Mouse (Mus musculus) urinary bladder, adult 18-20 months (tissue): Measurements from ENCODE around the gene Secisbp2.
"Not testable (repeated sequence)": the region's sequence is repeated elsewhere in the genome, so short reads cannot be mapped to it uniquely, and the experiment has no call there.

ENCODE experiments used
- DNase-seq, 2 experiments: peaks; one replicate each; pipeline ENCODE4 v3.0.0; 2022; ENCODE audit warnings: low spot score in 2 of 2, mixed read lengths in 2 of 2

The Secisbp2 gene

DNA sequence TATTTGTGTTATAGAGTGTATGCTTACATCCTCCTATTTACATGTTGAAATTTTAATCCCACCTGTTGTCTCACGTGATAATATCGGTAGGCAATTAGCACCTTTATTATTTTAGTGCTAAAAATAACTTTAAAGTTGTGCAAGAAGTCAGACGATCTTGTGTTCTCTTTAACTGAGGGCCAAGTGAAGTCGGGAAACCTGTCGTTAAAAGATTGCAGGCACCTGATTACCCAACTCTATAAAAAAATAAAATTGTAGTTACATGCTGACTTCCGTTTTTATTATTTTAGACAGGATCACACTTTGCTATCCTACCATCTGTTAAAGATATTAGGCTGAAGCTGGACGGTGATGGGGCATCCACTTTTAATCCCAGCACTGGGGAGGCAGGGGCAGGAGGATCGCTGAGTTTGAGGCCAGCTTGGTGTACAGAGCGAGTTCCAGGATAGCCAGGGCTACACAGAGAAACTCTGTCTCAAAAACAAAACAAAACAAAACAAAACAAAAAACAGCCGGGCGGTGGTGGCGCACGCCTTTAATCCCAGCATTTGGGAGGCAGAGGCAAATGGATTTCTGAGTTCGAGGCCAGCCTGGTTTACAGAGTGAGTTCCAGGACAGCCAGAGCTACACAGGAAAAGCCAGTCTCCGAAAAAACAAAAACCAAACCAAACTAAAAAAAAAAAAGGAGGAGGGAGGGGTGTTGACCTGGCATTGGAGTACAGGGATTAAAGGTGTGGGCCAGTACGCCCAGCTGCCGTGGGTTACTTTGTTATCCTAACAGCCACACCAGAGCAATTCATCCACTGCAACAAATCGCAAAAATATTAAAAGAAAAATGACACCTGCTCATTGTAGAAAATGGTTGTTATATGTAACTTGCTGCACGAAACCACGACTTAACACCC, 7.3 kb upstream of the Secisbp2 start:
- DNase-seq = no peak

DNA sequence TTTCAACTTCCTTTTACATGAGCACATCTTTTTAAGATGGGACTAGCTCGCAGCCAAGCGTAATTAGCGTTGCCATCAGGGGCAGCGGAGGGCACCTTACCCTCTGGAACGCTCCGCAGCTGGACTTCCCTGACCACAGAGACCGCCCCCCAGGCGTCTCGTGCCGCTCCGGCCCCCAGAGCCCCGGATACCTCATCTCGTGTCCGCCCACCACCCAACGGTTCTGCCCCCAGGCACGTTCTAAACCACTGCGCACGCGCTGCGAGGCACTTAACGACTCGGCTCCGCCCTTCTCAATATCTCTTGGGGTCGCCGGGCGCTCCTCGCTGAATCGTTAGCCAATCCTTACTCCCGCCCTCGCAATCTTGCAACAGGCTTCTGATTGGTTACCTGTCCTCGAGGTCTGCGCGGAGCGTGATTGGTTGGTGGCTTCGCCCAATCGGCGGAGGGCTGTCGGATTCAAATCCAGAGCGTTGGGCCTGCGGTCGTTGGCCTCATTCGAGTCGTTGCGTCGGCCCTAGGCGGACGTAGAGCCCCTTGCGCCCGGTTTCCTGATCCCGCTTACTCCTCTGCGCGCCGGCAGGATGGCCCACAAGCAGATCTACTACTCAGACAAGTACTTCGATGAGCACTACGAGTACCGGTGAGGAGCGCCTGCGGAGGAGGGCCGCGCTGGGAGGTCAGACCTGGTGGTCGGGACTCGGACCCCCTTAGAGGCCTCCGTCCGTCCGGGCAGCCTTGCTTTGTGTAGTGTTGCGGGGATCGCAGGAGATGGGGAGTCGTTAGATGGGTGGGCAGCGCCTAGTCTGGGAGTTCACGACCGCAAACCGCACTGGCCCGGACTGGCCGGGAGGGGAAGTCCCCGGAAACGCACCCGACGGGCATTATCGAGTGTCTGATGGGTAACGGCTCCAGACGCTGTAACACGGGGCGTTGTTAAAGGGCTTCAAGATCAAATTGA, 6.4 kb upstream of the Secisbp2 start, which contains the start of gene Cks2:
Cks2 (plus strand) TSS at position 404 of the 961 bp plus-strand sequence.
- DNase-seq = peak; percentile 92 to 95

DNA sequence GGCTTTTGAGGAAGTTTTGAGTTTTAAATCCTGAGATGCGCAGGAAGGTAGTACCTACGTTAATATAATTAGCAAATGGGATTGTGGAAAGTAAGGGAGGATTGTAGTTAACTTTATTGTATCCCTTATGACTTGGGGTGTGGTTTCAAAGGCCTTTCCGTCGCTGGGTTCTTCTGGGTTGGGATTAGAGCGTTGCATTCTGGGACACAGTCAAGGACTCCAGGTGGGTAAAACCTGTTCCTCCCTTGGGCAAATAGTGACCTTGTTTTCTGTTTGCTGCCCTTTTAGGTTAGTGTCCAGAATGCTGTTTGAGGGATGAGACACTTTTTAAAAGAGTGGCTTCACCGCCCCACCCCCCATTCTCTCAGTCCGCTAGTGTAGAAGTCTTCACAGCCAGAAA, 5.6 kb upstream of the Secisbp2 start:
- no peak for DNase-seq

DNA sequence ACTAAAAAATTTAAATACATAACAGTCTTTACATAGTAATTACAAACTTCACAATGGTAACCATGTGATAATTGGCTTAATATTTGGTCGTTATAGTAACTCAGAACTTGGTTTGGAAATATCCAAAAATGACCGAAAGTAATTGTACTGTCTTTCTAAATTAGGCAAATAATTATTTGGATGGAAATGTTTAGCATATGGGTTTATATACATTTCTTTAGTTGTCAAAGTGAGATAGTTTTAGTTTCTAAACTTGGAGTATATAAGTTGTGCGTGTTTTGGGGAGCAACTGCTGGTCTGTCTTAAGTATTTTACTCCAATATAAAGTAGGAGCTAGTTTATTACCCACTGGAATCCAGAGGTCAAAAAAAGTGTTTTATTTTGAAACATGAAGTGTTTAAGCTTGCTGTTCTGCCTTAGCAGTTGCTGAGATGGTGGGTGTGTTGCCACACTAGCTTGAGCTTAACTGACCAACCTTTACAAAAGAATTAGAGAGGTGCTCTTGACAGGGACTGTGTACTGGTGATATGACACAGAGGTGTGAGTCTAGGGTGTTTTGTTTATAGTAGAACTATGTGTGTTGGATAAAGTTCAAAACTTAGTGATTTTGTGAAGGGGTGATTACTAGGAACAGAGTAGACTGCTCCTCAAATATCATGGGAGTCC, 5.0 kb upstream of the Secisbp2 start:
- DNase-seq = no peak

DNA sequence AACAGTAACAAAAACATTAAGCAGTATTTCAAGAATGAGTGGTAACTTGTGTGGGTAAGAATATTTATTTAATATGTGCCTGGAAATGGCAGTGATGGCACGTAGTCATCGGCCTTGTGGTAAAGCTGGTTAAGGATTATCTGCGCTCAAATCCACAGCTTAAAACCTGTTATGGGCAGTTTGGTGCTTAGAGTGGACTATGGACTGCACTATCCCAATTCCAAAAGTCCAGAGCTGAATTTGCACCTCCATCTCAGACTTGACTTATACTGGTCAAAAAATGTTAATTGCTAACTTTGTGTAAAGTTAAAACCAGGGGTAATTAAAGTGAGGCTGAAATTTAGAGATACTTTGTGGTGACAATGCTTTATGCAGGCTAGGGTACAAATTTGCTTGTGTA, 3.7 kb upstream of the Secisbp2 start:
- DNase-seq = no peak

DNA sequence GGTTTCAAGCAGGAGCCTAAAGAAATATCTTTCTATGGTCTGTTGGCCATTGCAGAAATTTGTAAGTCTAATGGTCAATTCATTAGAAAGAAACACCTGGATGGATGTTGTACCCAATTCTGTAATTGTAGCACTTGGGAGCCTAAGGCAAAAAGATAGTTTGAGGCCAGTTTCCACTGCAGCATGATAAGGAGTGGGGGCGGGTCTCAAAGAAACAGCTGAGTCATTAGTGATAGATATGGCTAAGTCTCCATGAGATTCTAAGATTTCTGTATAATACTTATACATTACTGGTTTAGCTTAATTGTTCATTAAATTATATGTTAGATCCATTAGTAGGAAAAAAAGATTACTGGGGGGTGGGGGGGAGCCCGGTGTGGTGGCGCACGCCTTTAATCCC, 3.3 kb upstream of the Secisbp2 start:
- no peak for DNase-seq

DNA sequence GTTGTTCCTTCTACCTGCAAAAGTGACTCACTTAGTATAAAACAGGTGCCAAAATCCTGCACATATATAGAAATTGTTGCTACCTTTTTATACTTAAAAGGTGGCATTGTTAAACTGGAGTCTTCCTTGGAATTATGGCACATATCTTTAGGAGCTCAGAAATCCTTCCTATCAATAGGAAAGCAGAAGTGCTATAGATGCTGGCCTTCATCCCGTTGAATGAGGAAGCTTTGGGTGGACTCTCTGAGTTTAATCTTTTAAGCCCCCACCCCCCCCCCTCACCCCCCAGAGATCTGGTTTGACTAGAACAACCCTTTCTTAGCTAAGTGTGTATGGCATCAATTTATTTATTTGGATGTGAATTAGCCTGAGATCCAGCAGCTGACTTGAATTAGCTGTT, 1.8 kb upstream of the Secisbp2 start:
- no peak for DNase-seq

DNA sequence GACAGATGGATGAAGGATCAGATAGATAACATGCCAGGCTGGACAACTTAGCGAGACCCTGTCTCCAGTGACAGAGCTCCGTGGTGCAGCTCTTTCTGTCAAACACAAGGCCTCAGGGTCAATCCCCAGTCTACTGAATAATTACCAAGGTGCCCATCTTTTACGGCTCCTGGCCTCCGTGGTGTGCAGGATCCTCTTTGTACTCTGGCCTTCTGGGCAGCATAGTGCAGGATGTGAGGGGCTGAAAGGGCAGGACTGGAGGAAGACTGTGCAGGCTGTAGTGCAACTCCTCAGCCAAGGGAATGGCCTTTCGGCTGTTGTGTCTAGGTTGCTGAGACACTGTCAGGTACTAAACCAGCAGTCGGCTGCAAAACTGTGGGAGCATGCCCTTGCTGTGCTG, 1.7 kb downstream of the Secisbp2 start:
- DNase-seq = no peak

DNA sequence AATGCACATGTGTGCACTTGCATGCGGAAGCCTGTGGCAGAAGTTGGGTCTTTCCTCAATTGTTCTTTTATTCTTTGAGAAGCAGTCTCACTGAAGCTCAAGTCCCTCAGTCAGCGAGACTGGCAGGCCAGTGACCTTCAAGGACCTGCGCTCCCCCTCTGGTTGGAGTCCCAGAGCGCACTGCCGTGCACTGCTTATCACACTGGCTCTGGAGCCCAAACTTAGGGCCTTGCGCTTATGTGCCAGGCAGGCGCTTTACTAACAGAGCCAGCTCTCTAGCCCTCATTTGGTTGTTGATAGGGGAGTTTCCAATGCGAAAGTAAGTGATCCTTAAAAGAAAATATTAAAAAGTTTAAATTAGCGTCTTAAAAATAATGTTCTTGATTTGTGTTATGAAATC, 2.5 kb downstream of the Secisbp2 start:
- no peak for DNase-seq

DNA sequence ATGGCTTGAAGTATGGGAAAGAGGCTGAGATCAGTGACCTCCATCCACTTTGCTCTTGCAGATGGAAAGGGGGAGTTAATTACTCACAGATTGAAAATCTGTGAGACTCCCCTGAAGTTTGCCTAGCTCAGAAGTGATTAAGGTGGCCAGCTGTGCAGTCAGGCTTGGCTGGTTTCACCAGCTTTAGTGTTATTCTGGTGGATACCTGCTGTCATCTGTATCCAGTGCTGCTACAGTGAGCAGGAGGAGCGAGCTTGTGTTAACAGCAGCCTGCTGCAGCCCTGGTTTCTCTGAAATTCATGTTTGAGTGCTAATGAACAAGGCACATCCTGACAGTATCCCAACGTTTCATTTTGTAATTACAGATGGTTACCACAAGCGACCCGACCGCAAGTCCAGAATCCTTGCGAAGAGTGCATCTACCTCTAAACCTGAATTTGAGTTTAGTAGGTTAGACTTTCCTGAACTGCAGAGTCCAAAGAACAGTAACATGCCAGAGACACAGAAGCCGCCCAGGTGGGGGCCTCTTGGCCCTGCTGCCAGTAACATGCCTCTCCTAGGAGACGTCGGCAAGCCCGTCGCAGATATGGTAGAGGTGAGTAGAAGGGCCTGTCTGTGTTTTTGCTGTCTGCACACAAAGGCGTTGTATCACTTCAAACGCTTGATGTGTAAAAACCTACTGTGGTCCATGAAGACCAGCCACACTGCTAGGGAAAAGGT, 5.2 kb downstream of the Secisbp2 start:
- DNase-seq = no peak

DNA sequence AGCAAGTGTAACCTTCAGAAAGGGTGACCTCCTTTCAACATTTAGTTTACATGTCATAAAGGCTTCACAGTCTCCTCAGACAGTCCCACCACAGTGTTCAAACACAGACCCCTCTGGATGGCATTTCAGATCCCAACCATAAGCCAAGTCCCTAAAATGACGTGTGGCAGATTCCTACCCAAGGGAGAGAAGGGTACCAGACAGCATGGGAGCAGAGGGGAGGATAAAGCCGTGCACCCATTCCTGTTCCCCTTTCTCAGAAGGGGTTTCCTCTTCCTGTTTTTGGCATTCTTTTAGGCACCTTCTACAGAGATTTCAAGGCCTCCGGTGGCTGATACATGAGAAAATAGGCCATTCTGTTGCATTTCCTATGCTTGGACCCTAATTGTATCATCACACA, 6.6 kb downstream of the Secisbp2 start:
- DNase-seq = no peak

DNA sequence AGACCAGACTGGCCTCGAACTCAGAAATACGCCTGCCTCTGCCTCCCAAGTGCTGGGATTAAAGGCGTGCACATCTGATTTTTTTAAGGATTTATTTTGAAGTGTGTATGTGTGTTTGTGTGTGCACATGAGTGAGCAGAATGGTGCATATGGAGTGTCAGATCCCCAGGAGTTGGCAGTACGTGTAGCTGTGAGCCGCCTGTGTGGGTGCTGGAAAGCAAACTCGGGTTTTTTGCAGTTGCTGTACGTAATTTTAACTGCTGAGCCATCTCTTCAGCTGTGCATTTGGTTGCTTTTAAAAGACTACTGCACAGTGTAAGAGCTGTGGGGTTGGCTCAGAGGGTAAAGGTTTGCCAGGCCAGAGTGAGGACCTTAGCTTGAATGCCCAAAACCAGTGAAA, 8.1 kb downstream of the Secisbp2 start:
- DNase-seq = no peak

DNA sequence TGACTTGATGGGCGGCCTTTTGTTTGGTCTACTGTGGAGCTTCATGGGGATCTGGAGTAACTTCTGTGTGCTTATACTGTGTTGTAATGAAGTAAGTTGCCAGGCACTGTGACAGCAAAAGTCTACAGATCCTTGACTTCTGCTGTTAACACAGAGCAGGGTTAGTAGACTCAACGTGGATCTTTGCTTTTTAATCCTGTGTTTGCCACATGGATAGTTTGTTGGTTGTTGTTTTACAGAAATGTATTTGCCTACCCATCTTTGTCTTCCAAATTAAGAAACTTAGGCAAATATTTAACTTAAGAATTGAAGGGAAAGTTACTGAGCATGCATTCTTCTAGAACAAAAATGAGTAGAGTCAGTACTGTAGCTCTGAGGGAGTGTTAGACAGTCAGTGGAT, 12.1 kb downstream of the Secisbp2 start:
- no peak for DNase-seq

DNA sequence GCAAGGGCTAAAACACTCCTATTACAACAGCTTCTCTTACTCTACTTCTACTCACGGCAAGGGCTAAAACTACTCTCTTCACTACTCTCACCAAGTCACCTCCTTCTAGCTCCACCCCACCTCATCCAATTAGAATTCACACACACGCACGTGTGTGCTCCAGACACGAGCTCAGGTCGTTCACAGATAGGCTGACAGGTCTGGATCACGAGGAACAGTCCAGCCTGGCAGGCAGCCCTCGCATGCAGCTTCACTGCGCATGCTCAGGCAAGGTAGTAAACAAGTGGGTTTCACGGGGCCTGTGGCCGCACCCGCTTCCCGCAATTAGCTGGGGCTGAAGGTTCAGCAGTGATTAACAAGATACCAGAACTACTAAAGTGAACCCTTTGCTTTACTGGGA, 16.7 kb downstream of the Secisbp2 start:
- DNase-seq = not testable (repeated sequence)

DNA sequence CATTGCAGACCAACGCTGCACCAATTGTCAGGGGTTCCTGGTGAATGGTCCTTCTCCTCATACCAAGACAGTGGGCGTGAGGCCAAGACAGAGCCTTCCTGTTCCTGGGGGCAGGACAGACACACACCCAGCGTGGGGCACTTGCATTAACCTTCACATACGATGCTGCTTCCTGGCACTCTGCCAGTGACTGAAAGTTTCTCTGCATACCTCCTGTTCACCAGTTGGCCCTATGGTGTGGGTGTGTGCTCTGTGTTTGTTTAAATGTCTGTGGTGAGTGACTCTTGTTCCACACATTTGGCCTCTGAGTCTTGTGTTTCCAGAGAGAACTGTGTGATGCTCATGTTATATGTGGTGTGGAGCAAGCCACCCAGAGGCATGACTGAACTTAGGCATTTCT, 25.1 kb downstream of the Secisbp2 start:
- no peak for DNase-seq

DNA sequence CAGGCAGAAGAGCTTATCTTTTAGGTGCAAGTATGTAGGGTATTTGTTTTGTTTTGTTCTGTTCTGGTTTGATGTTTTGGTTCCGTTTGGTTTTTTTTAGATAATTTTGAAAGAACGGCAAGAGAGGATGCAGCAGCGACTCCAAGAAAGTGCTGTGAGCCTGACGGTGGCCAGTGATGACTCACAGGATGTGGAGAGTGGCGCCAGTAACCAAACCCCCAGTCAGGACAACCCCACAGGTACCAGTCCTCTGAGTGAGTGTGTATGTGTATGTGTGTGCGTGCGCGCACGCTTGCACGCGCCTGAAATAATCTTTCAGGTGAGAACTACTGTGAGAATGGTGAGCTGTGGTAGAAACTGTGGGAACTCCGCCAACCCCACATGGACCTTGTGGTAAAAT, 25.5 kb downstream of the Secisbp2 start:
- DNase-seq = no peak

DNA sequence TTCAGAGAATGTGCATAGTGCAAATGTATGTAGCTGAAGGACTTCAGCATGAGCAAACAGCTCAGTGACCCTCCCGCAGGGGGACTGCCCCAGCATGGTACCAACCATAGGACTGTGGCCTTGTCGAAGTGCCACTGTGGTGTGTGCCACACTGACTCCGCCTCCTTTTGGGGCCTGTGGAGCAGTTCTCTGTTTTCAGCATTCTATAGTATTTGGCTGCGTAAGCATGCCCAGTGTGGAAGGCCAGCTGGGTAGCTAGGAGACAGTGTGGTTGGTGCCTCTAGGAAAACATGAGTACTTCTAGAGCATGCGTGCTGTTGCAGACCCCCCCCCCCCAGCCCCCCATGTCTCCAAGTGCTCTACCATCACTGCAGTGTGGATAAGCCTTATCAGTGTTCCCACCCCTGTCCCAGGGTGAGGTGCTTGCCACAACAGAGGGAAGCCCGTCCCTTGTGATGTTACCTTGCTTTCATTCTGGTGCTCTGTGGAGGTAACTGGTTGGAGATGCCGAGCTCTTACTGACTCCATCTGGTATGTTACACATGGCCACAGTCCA, 26.2 kb downstream of the Secisbp2 start:
- DNase-seq = no peak

DNA sequence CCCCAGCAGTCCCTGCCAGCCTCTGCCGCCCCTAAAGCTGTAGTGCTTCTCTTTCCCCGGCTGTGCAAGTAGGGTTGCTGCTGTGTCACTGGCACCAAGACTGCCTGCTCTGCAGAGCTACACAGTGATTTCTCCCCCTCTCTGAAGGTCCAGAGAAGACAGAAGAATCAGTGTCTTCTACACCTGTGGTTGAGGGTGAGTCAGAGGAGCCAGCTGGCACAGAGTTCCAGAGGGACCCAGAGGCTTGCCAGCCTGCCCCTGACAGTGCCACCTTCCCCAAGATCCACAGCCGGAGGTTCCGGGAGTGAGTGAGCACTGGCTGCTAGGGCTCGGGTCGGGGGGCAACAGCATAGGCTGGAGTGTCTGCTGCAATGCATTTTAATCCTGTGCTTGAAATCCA, 27.2 kb downstream of the Secisbp2 start:
- DNase-seq = no peak

DNA sequence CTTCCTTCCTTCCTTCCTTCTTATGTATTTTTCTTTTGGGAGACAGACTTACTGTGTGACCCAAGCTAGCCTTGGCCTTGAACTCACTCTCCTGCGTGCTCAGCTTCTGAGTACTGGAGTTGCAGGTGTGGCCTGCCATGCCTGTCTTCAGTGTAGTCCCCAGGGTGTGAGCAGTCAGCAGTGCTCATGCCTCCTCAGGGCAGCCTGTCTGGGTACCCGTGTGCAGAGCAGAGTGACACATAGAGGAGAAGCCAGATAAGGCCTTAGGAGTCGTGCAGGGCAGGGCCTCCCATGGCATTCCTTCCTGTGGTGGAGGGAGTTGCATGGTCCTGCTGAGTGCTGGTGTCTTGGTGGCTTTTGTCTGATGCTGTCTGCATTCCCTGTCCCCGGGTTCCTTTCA, 27.8 kb downstream of the Secisbp2 start:
- DNase-seq = no peak

DNA sequence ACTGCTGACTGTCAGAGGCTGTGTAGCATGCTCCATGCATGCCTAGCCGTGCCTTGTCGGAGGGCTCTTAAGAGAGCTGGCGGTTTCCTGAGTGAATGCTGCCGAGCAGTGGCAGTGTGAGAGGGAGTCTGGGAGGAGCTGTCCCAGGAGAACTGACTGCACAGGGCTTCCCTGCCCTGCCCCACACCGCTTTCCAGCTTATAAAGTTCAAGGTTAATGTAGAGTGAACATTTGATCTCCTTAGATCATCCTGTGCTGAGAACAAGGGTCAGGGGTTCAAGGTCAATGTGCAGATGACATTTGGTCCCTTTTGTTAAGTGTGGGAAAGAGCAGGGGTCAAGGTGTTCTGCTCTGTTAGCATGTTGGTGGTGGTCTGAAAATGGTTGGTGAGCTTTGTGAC, 29.6 kb downstream of the Secisbp2 start:
- no peak for DNase-seq

DNA sequence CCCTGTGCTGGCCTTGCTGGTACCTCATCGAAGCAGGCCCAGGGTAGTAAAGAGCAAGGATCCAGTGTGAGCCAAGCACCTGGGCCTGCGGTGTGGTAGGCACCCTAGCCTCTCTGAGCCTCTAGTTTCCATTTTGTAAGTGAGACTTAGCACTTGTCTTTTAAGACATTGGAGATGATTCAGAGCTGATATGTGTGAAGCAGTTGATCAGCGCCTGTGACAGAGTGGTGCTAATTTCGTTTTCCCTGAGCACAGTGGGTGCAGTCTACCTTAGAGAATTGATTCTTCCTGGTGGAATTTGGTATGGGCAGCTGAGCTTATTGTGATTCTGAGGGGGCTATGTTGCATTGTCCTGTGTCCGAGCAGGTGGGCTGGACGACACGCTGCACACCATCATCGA, 30.1 kb downstream of the Secisbp2 start:
- DNase-seq = no peak
